Mouse (Mus musculus) liver, postnatal 0 days (tissue): ENCODE data around the gene 4930402H24Rik. TPM values are rescaled to one million over a fixed set of nuclear protein-coding genes. Genes with fewer than 3 reads are reported as not detected.

Experiments
- ATAC-seq: fragments of 200-750 bp; cut with Nextera tagmentation; 2 replicates; pipeline ENCODE4 v1.8.0; 2017; ENCODE audit warnings: mild to moderate bottlenecking, moderate library complexity
- DNase-seq: peaks from one replicate; pipeline ENCODE4 v3.0.0-alpha.2; 2016
- H3K27ac ChIP-seq: fragments of 300-500 bp; sonication (generic); 2 replicates; pipeline ENCODE4 v1.5.1; 2014; ENCODE audit warnings: antibody characterized with exemption, moderate library complexity, mild to moderate bottlenecking, low read depth
- H3K27me3 ChIP-seq: fragments of 300-500 bp; sonication (generic); 2 replicates; pipeline ENCODE4 v1.6.1; 2014; ENCODE audit warnings: low read length, control low read depth, mixed read lengths; ENCODE audit not compliant: insufficient read depth
- H3K36me3 ChIP-seq: fragments of 300-500 bp; sonication (generic); replicated peaks from 2 replicates; pipeline ENCODE4 v1.6.1; 2014; ENCODE audit warnings: mild to moderate bottlenecking, control low read depth, low read length, moderate library complexity, mixed read lengths; ENCODE audit not compliant: insufficient read depth
- H3K4me1 ChIP-seq: fragments of 300-500 bp; sonication (generic); 2 replicates; pipeline ENCODE4 v1.6.1; 2014; ENCODE audit warnings: antibody characterized with exemption, mild to moderate bottlenecking, control low read depth; ENCODE audit not compliant: insufficient read depth
- H3K4me2 ChIP-seq: fragments of 300-500 bp; sonication (generic); 2 replicates; pipeline ENCODE4 v1.6.1; 2014; ENCODE audit warnings: low read depth, mild to moderate bottlenecking, low read length, moderate library complexity, mixed read lengths
- H3K4me3 ChIP-seq: fragments of 300-500 bp; sonication (generic); 2 replicates; pipeline ENCODE4 v1.5.1; 2014; ENCODE audit warnings: low read depth, low read length
- H3K9ac ChIP-seq: fragments of 300-500 bp; sonication (generic); replicated peaks from 2 replicates; pipeline ENCODE4 v1.6.1; 2014; ENCODE audit warnings: mild to moderate bottlenecking, moderate library complexity
- H3K9me3 ChIP-seq: fragments of 300-500 bp; sonication (generic); 2 replicates; pipeline ENCODE4 v1.6.1; 2016; ENCODE audit warnings: mild to moderate bottlenecking, control low read depth, low read length, mixed read lengths
- CTCF ChIP-seq: sonication (generic); IDR thresholded peaks from 2 replicates; pipeline ENCODE4 v1.5.1; 2016; ENCODE audit warnings: antibody characterized with exemption, low read depth
- EP300 ChIP-seq: IDR thresholded peaks from 2 replicates; pipeline ENCODE4 v1.6.1; 2016; ENCODE audit warnings: antibody characterized with exemption, low read depth, mild to moderate bottlenecking
- WGBS: fragments of 180-500 bp; shearing (Covaris S2); extraction: QIAGEN DNeasy Blood & Tissue Kit; methylation state at CpG from one replicate; pipeline ENCODE4 v1.1.7; 2014; ENCODE audit not compliant: insufficient replicate concordance; 5-methylcytosine and 5-hydroxymethylcytosine counted together
- polyA plus RNA-seq: library from polyadenylated mRNA; unstranded; fragments of >200 nt; fragmentation: Nextera tagmentation; extraction: Ambion mirVana; gene quantifications from 2 replicates; pipeline ENCODE4 v1.2.1, GENCODE M21; 2015

Gene 4930402H24Rik
- polyA plus RNA-seq, 1 experiment from 2014 or later: 8.9 TPM

GRCm38 (mm10) chr2:130717951-130718350 is 188.3 kb downstream of the 4930402H24Rik start:
- no peaks in the 10 kb centered on the region for H3K4me1 ChIP-seq
- peaks cover 7% of the 10 kb centered on the region for H3K36me3 ChIP-seq
- ATAC-seq (no peak), DNase-seq (no peak)
- no peaks in the 10 kb centered on the region for H3K27me3 ChIP-seq
- H3K27ac ChIP-seq: no peak overlapping the region
- WGBS: 70% methylated on average over 6 of the region's 6 CpGs
- H3K4me2 ChIP-seq: no peak overlapping the region
- H3K9me3 ChIP-seq: no peaks in the 10 kb centered on the region
- no peak overlapping the region for H3K9ac ChIP-seq
- no peak overlapping the region for H3K4me3 ChIP-seq
- TF ChIP-seq CTCF: no peak

GRCm38 (mm10) chr2:130707057-130707456 is 199.1 kb downstream of the 4930402H24Rik start:
- peaks cover 9% of the 10 kb centered on the region for H3K4me1 ChIP-seq
- WGBS: 21% methylated on average over 10 of the region's 10 CpGs
- H3K4me3 ChIP-seq: no peak overlapping the region
- H3K9ac ChIP-seq: no peak overlapping the region
- H3K36me3 ChIP-seq: peaks cover 4% of the 10 kb centered on the region; the same call in 1 of the 2 replicates
- H3K9me3 ChIP-seq: no peaks in the 10 kb centered on the region
- no peak for TF ChIP-seq CTCF
- no peak for TF ChIP-seq EP300
- peak overlapping the region; percentile 80 for H3K27ac ChIP-seq
- DNase-seq (no peak), ATAC-seq (peak; percentile 43; the same call in 1 of the 2 replicates)
- no peaks in the 10 kb centered on the region for H3K27me3 ChIP-seq
- no peak overlapping the region for H3K4me2 ChIP-seq

GRCm38 (mm10) chr2:130706602-130707001 is 199.6 kb downstream of the 4930402H24Rik start:
- H3K27ac ChIP-seq: peak overlapping the region; percentile 80
- H3K9me3 ChIP-seq: no peaks in the 10 kb centered on the region
- H3K9ac ChIP-seq: no peak overlapping the region
- DNase-seq: no peak
- TF ChIP-seq CTCF (no peak), EP300 (no peak)
- peaks cover 9% of the 10 kb centered on the region for H3K4me1 ChIP-seq
- WGBS: 53% methylated on average over 4 of the region's 4 CpGs
- no peaks in the 10 kb centered on the region for H3K27me3 ChIP-seq
- H3K36me3 ChIP-seq: peaks cover 4% of the 10 kb centered on the region; the same call in 1 of the 2 replicates
- peak; percentile 84 for ATAC-seq
- H3K4me3 ChIP-seq: no peak overlapping the region
- H3K4me2 ChIP-seq: no peak overlapping the region

- ATAC-seq (no peak), DNase-seq (no peak)
- H3K4me2 ChIP-seq: no peak overlapping the region
- 68% methylated on average over 6 of the region's 6 CpGs for WGBS
- H3K27ac ChIP-seq: no peak overlapping the region
- H3K36me3 ChIP-seq: peaks cover 4% of the 10 kb centered on the region; the same call in 1 of the 2 replicates
- H3K27me3 ChIP-seq: no peaks in the 10 kb centered on the region
- H3K9me3 ChIP-seq: no peaks in the 10 kb centered on the region
- H3K4me1 ChIP-seq: peaks cover 9% of the 10 kb centered on the region
- H3K9ac ChIP-seq: no peak overlapping the region
- TF ChIP-seq EP300: no peak
- peak; percentile 27; the same call in 1 of the 2 replicates for TF ChIP-seq CTCF
- no peak overlapping the region for H3K4me3 ChIP-seq
These were observed 201.0 kb downstream of the 4930402H24Rik start for GRCm38 (mm10) chr2:130705178-130705577.

- TF ChIP-seq EP300: no peak
- TF ChIP-seq CTCF: no peak
- H3K9me3 ChIP-seq: no peaks in the 10 kb centered on the region
- no peaks in the 10 kb centered on the region for H3K27me3 ChIP-seq
- H3K9ac ChIP-seq: no peak overlapping the region
- ATAC-seq: no peak
- 0 out of 2 replicates have a peak, but pooled peaks cover 4% of the 10 kb centered on the region for H3K36me3 ChIP-seq
- no peak for DNase-seq
- no peak overlapping the region for H3K27ac ChIP-seq
- peaks cover 9% of the 10 kb centered on the region for H3K4me1 ChIP-seq
- H3K4me3 ChIP-seq: no peak overlapping the region
- WGBS: 78% methylated on average over 9 of the region's 9 CpGs
- no peak overlapping the region for H3K4me2 ChIP-seq
These were observed 201.9 kb downstream of the 4930402H24Rik start for GRCm38 (mm10) chr2:130704040-130705001.

- Histone ChIP-seq H3K36me3 (no peaks in the 10 kb centered on the region), H3K27me3 (peaks cover 35% of the 10 kb centered on the region), H3K9me3 (no peaks in the 10 kb centered on the region), H3K4me3 (peak overlapping the region; percentile 50), H3K9ac (no peak overlapping the region), H3K4me1 (peaks cover 8% of the 10 kb centered on the region), H3K27ac (no peak overlapping the region), H3K4me2 (peak overlapping the region; percentile 94)
- DNase-seq (no peak), ATAC-seq (no peak)
- 17% methylated on average over 14 of the region's 14 CpGs for WGBS
- TF ChIP-seq EP300 (no peak), CTCF (no peak)
These were observed 208.4 kb downstream of the 4930402H24Rik start for GRCm38 (mm10) chr2:130697821-130698266.
